26 mouse cellular contexts compared by ENCODE assay signal in the genomic region with DNA sequence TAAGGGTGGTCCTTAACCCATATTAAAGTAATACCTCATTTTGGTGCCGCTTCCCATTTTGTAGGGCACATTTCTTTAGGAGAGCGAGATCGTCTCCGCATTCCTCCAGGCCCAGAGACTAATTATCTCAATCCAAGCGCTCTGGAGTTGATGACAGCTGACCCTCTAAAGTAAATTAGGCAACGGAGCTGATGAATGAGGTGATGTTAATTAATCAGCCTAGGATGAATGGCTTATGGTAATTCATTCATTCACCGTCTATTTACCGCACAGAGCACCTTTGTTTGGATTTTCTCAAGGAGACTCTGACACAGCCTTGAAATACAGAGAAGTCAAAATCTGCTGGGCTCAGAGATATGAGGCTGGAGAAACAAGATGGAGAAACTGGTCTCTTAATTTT. TPM values are rescaled to one million over a fixed set of nuclear protein-coding genes. Genes with fewer than 3 reads are reported as not detected.
DNase-seq lines count a peak whose midpoint lies in the region; ATAC-seq and TF ChIP-seq lines count a peak whose summit lies in the region.
"Had no signal": no experiment of that assay in that cellular context is flagged by ENCODE, and none has a peak within 500 bp of the region (broad histone marks: within the 10 kb centered on the region; RNA-seq: fewer than 3 reads in every experiment).

No protein-coding gene starts in this region.

- H3K27ac ChIP-seq in forebrain, embryonic 11.5 days (ENCODE audit: low read depth, low read length) = no peak overlapping the region
- no peak overlapping the region for H3K27ac ChIP-seq in forebrain, embryonic 16.5 days (ENCODE audit: low read length)
- H3K27ac ChIP-seq in forebrain, embryonic 14.5 days (ENCODE audit: low read depth, low read length) = no peak overlapping the region
- no peak overlapping the region for H3K27ac ChIP-seq in forebrain, postnatal 0 days (ENCODE audit: low read depth, low read length)
- no peak overlapping the region for H3K27ac ChIP-seq in hindbrain, embryonic 16.5 days (ENCODE audit: low read depth, low read length)
- H3K27ac ChIP-seq in hindbrain, postnatal 0 days = no peak overlapping the region
- H3K27ac ChIP-seq: embryonic facial prominence, embryonic 12.5 days; embryonic facial prominence, embryonic 15.5 days; gastrocnemius, adult 2 months; heart, adult 2 months; hindbrain, embryonic 10.5 days; hindbrain, embryonic 13.5 days had no signal

- H3K36me3 ChIP-seq in forebrain, embryonic 11.5 days (ENCODE audit: control insufficient read depth, insufficient read depth, low read length) = no peaks in the 10 kb centered on the region
- H3K36me3 ChIP-seq in forebrain, embryonic 16.5 days (ENCODE audit: control insufficient read depth, insufficient read depth) = no peaks in the 10 kb centered on the region
- no peaks in the 10 kb centered on the region for H3K36me3 ChIP-seq in forebrain, embryonic 14.5 days (ENCODE audit: control insufficient read depth, insufficient read depth, low read length)
- H3K36me3 ChIP-seq in forebrain, postnatal 0 days (ENCODE audit: insufficient read depth) = no peaks in the 10 kb centered on the region
- no peaks in the 10 kb centered on the region for H3K36me3 ChIP-seq in hindbrain, embryonic 16.5 days (ENCODE audit: control insufficient read depth, insufficient read depth, low read length)
- H3K36me3 ChIP-seq in hindbrain, postnatal 0 days (ENCODE audit: insufficient read depth, low read length) = no peaks in the 10 kb centered on the region
- H3K36me3 ChIP-seq: embryonic facial prominence, embryonic 12.5 days; embryonic facial prominence, embryonic 15.5 days; hindbrain, embryonic 10.5 days; hindbrain, embryonic 13.5 days had no signal

- H3K9ac ChIP-seq in forebrain, embryonic 11.5 days (ENCODE audit: low read length) = no peak overlapping the region
- H3K9ac ChIP-seq in forebrain, embryonic 16.5 days (replicated peaks; ENCODE audit: low read depth, low read length) = no peak overlapping the region
- H3K9ac ChIP-seq in forebrain, embryonic 14.5 days (ENCODE audit: low read length) = no peak overlapping the region
- no peak overlapping the region for H3K9ac ChIP-seq in forebrain, postnatal 0 days
- no peak overlapping the region for H3K9ac ChIP-seq in hindbrain, embryonic 16.5 days (ENCODE audit: low read depth, low read length)
- H3K9ac ChIP-seq in hindbrain, postnatal 0 days (replicated peaks; ENCODE audit: low read length) = no peak overlapping the region
- H3K9ac ChIP-seq: embryonic facial prominence, embryonic 12.5 days; embryonic facial prominence, embryonic 15.5 days; hindbrain, embryonic 13.5 days had no signal

- no peak overlapping the region for H3K4me3 ChIP-seq in forebrain, embryonic 11.5 days (ENCODE audit: low read depth, low read length)
- H3K4me3 ChIP-seq in forebrain, embryonic 16.5 days (replicated peaks; ENCODE audit: low read length) = no peak overlapping the region
- H3K4me3 ChIP-seq in forebrain, embryonic 14.5 days (ENCODE audit: low read depth, low read length) = no peak overlapping the region
- no peak overlapping the region for H3K4me3 ChIP-seq in forebrain, postnatal 0 days (ENCODE audit: low read depth, low read length)
- H3K4me3 ChIP-seq in hindbrain, embryonic 16.5 days (ENCODE audit: low read length) = no peak overlapping the region
- H3K4me3 ChIP-seq in hindbrain, postnatal 0 days (ENCODE audit: low read length) = no peak overlapping the region
- H3K4me3 ChIP-seq: embryonic facial prominence, embryonic 12.5 days; embryonic facial prominence, embryonic 15.5 days; gastrocnemius, adult 2 months; heart, adult 2 months; hindbrain, embryonic 10.5 days; hindbrain, embryonic 13.5 days had no signal

- no peaks in the 10 kb centered on the region for H3K4me1 ChIP-seq in forebrain, embryonic 11.5 days (replicated peaks; ENCODE audit: control insufficient read depth, insufficient read depth, low read length)
- H3K4me1 ChIP-seq in forebrain, embryonic 16.5 days (replicated peaks; ENCODE audit: control insufficient read depth, insufficient read depth, low read length) = no peaks in the 10 kb centered on the region; the same call in 1 of the 2 replicates
- no peaks in the 10 kb centered on the region for H3K4me1 ChIP-seq in forebrain, embryonic 14.5 days (ENCODE audit: control insufficient read depth, insufficient read depth, low read length)
- no peaks in the 10 kb centered on the region for H3K4me1 ChIP-seq in forebrain, postnatal 0 days (ENCODE audit: insufficient read depth)
- no peaks in the 10 kb centered on the region for H3K4me1 ChIP-seq in hindbrain, embryonic 16.5 days (ENCODE audit: control insufficient read depth, insufficient read depth, low read depth, low read length)
- H3K4me1 ChIP-seq in hindbrain, postnatal 0 days (ENCODE audit: insufficient read depth, low read length) = no peaks in the 10 kb centered on the region
- H3K4me1 ChIP-seq: embryonic facial prominence, embryonic 12.5 days; embryonic facial prominence, embryonic 15.5 days; hindbrain, embryonic 10.5 days; hindbrain, embryonic 13.5 days had no signal

- ATAC-seq in forebrain, embryonic 11.5 days (replicated peaks; ENCODE audit: low FRiP score) = peak; percentile 79
- no peak for ATAC-seq in forebrain, embryonic 16.5 days
- peak; percentile 44; the same call in 1 of the 2 replicates for ATAC-seq in forebrain, embryonic 14.5 days
- no peak for ATAC-seq in forebrain, postnatal 0 days
- 0 out of 2 replicates have a peak, but pooled peaks have one; percentile 6 for ATAC-seq in hindbrain, embryonic 16.5 days
- ATAC-seq in hindbrain, postnatal 0 days = no peak
- ATAC-seq: activated CD4-positive, CD25-positive, alpha-beta regulatory T cell, adult 4 months; intestine, postnatal 0 days had no signal

- H3K27me3 ChIP-seq in forebrain, embryonic 11.5 days (ENCODE audit: control insufficient read depth, insufficient read depth, low read length) = no peaks in the 10 kb centered on the region
- H3K27me3 ChIP-seq in forebrain, embryonic 16.5 days (replicated peaks; ENCODE audit: control insufficient read depth, insufficient read depth, low read length) = 0 out of 2 replicates have a peak, but pooled peaks cover 2% of the 10 kb centered on the region
- no peaks in the 10 kb centered on the region for H3K27me3 ChIP-seq in forebrain, embryonic 14.5 days (replicated peaks; ENCODE audit: control insufficient read depth, insufficient read depth, low read length)
- H3K27me3 ChIP-seq in forebrain, postnatal 0 days (ENCODE audit: insufficient read depth, low read length) = no peaks in the 10 kb centered on the region
- H3K27me3 ChIP-seq in hindbrain, embryonic 16.5 days (replicated peaks; ENCODE audit: control insufficient read depth, insufficient read depth, low read length) = no peaks in the 10 kb centered on the region
- H3K27me3 ChIP-seq in hindbrain, postnatal 0 days (ENCODE audit: insufficient read depth, low read length) = no peaks in the 10 kb centered on the region
- H3K27me3 ChIP-seq: embryonic facial prominence, embryonic 12.5 days; embryonic facial prominence, embryonic 15.5 days; hindbrain, embryonic 13.5 days had no signal

- TF ChIP-seq CTCF in forebrain, postnatal 0 days (IDR thresholded peaks at IDR 0.05; ENCODE audit: low read depth) = no peak
- TF ChIP-seq CTCF in hindbrain, postnatal 0 days (IDR thresholded peaks at IDR 0.05; ENCODE audit: low read depth) = no peak

- WGBS in forebrain, embryonic 11.5 days = 35% methylated on average over 8 of the region's 8 CpGs
- 13% methylated on average over 8 of the region's 8 CpGs for WGBS in forebrain, embryonic 16.5 days
- 12% methylated on average over 8 of the region's 8 CpGs for WGBS in forebrain, embryonic 14.5 days
- 18% methylated on average over 8 of the region's 8 CpGs for WGBS in forebrain, postnatal 0 days
- WGBS in hindbrain, embryonic 16.5 days = 39% methylated on average over 8 of the region's 8 CpGs
- WGBS in hindbrain, postnatal 0 days = 48% methylated on average over 8 of the region's 8 CpGs

- H3K9me3 ChIP-seq in forebrain, embryonic 11.5 days (ENCODE audit: control insufficient read depth, low read length) = no peaks in the 10 kb centered on the region
- H3K9me3 ChIP-seq in forebrain, embryonic 16.5 days (ENCODE audit: control insufficient read depth, low read length) = no peaks in the 10 kb centered on the region
- H3K9me3 ChIP-seq in forebrain, embryonic 14.5 days (replicated peaks; ENCODE audit: control insufficient read depth, low read length) = no peaks in the 10 kb centered on the region
- H3K9me3 ChIP-seq in forebrain, postnatal 0 days (ENCODE audit: low read length) = no peaks in the 10 kb centered on the region
- H3K9me3 ChIP-seq in hindbrain, embryonic 16.5 days (ENCODE audit: control insufficient read depth, low read length) = no peaks in the 10 kb centered on the region
- no peaks in the 10 kb centered on the region for H3K9me3 ChIP-seq in hindbrain, postnatal 0 days (ENCODE audit: low read length)
- H3K9me3 ChIP-seq: embryonic facial prominence, embryonic 12.5 days; embryonic facial prominence, embryonic 15.5 days; hindbrain, embryonic 13.5 days had no signal

- no peak overlapping the region for H3K4me2 ChIP-seq in forebrain, embryonic 11.5 days (ENCODE audit: low read depth, low read length, severe bottlenecking)
- no peak overlapping the region for H3K4me2 ChIP-seq in forebrain, embryonic 16.5 days (ENCODE audit: low read length)
- no peak overlapping the region for H3K4me2 ChIP-seq in forebrain, embryonic 14.5 days (ENCODE audit: low read length)
- H3K4me2 ChIP-seq in forebrain, postnatal 0 days (ENCODE audit: low read depth) = no peak overlapping the region
- no peak overlapping the region for H3K4me2 ChIP-seq in hindbrain, embryonic 16.5 days (ENCODE audit: low read length)
- H3K4me2 ChIP-seq in hindbrain, postnatal 0 days (ENCODE audit: low read depth, low read length) = no peak overlapping the region
- H3K4me2 ChIP-seq: embryonic facial prominence, embryonic 12.5 days; embryonic facial prominence, embryonic 15.5 days; heart, embryonic 11.5 days; hindbrain, embryonic 13.5 days had no signal

- DNase-seq in forebrain, embryonic 11.5 days (ENCODE audit: low spot score) = no peak
- DNase-seq in forebrain, embryonic 14.5 days (ENCODE audit: low spot score) = peak; percentile 41
- no peak for DNase-seq in forebrain, postnatal 0 days
- no peak for DNase-seq in hindbrain, postnatal 0 days (ENCODE audit: low spot score)
- no peak for DNase-seq in adrenal gland, adult 8-10 months
- DNase-seq: adrenal gland, postnatal 10 days; adrenal gland, postnatal 36 days; cerebellum, adult 11 months; cerebellum, adult 2 months; cerebellum, adult 9-11 months; cerebellum, postnatal 25 days; gastrocnemius, adult 2 months; gastrocnemius, postnatal 14 days; heart, adult 2 months; heart, postnatal 36 days; kidney, adult 2 months had no signal

RNA-seq across cellular contexts. Expression of gene Ntf3, which starts 20.7 kb away (rescaled TPM):
- 3.5 and 4.1 TPM in 2 replicates for polyA plus RNA-seq in forebrain, embryonic 11.5 days (2014; fragmentation: Nextera tagmentation; extraction: Ambion mirVana)
- 4.7 and 6.8 TPM in 2 replicates for polyA plus RNA-seq in forebrain, embryonic 16.5 days (2015; fragmentation: Nextera tagmentation; extraction: Ambion mirVana)
- 3.4 and 4.2 TPM in 2 replicates for polyA plus RNA-seq in forebrain, embryonic 14.5 days (2014; fragmentation: Nextera tagmentation; extraction: Ambion mirVana)
- 13.8 and 14.4 TPM in 2 replicates for total RNA-seq in forebrain, postnatal 0 days (2014; rRNA removed)
- polyA plus RNA-seq in forebrain, postnatal 0 days (2015; fragmentation: Nextera tagmentation; extraction: Ambion mirVana) = 14.1 and 15.9 TPM in 2 replicates
- 5.2 and 5.5 TPM in 2 replicates for polyA plus RNA-seq in hindbrain, embryonic 16.5 days (2015; fragmentation: Nextera tagmentation; extraction: Ambion mirVana)
- 6.7 and 8.9 TPM in 2 replicates for total RNA-seq in hindbrain, postnatal 0 days (2014; rRNA removed)
- polyA plus RNA-seq in hindbrain, postnatal 0 days (2015; fragmentation: Nextera tagmentation; extraction: Ambion mirVana) = 7.9 and 9.1 TPM in 2 replicates
- 1 to 10 TPM; 1.3 to 4.1 (median 2.6) TPM for total RNA-seq in adrenal gland, adult 8-10 months (2022)
- total RNA-seq: common myeloid progenitor, adult 5-6 weeks had no signal
- polyA plus RNA-seq: activated CD4-positive, CD25-positive, alpha-beta regulatory T cell, adult 4 months had no signal

Comparison
In these comparisons a context has a peak if more than half of its experiments do, and no peak if none do; other contexts are left out.
1. ATAC-seq: peak in forebrain, embryonic 11.5 days (single experiment), forebrain, embryonic 14.5 days (single experiment) and hindbrain, embryonic 16.5 days (single experiment); none in forebrain, embryonic 16.5 days (single experiment), forebrain, postnatal 0 days (single experiment) and hindbrain, postnatal 0 days (single experiment).